Mouse (Mus musculus) midbrain, postnatal 0 days (tissue): ENCODE results near the gene Tnfaip8l2. TPM values are rescaled to one million over a fixed set of nuclear protein-coding genes. Genes with fewer than 3 reads are reported as not detected.
"Not testable (repeated sequence)": the region's sequence is repeated elsewhere in the genome, so short reads cannot be mapped to it uniquely, and the experiment has no call there.

Experiments
- ATAC-seq: fragments of 200-750 bp; cut with Nextera tagmentation; 2 replicates; pipeline ENCODE4 v1.8.0; 2017; ENCODE audit warnings: moderate number of reproducible peaks, mild to moderate bottlenecking, moderate TSS enrichment, moderate library complexity; ENCODE audit not compliant: low FRiP score
- DNase-seq: peaks from one replicate; pipeline ENCODE4 v3.0.0-alpha.2; 2015; ENCODE audit warnings: low spot score
- H3K27ac ChIP-seq: fragments of 300-500 bp; sonication (generic); 2 replicates; pipeline ENCODE4 v1.5.1; 2014; ENCODE audit warnings: low read depth, mild to moderate bottlenecking, low read length, mixed read lengths
- H3K27me3 ChIP-seq: fragments of 300-500 bp; sonication (generic); 2 replicates; pipeline ENCODE4 v1.6.1; 2014; ENCODE audit warnings: low read length, control low read depth, mixed read lengths; ENCODE audit not compliant: insufficient read depth
- H3K36me3 ChIP-seq: fragments of 300-500 bp; sonication (generic); 2 replicates; pipeline ENCODE4 v1.6.1; 2014; ENCODE audit warnings: low read length, control low read depth, mixed read lengths; ENCODE audit not compliant: insufficient read depth
- H3K4me1 ChIP-seq: fragments of 300-500 bp; sonication (generic); 2 replicates; pipeline ENCODE4 v1.6.1; 2014; ENCODE audit warnings: mild to moderate bottlenecking, control low read depth, antibody characterized with exemption, low read length, mixed read lengths; ENCODE audit not compliant: insufficient read depth
- H3K4me2 ChIP-seq: fragments of 300-500 bp; sonication (generic); 2 replicates; pipeline ENCODE4 v1.6.1; 2014; ENCODE audit warnings: low read depth, mild to moderate bottlenecking, low read length, mixed read lengths; ENCODE audit not compliant: poor library complexity, severe bottlenecking
- H3K4me3 ChIP-seq: fragments of 300-500 bp; sonication (generic); 2 replicates; pipeline ENCODE4 v1.5.1; 2014; ENCODE audit warnings: low read depth, mild to moderate bottlenecking, low read length, moderate library complexity
- H3K9ac ChIP-seq: fragments of 300-500 bp; sonication (generic); replicated peaks from 2 replicates; pipeline ENCODE4 v1.6.1; 2014; ENCODE audit warnings: mild to moderate bottlenecking, low read length, moderate library complexity, mixed read lengths; ENCODE audit not compliant: poor library complexity, severe bottlenecking
- H3K9me3 ChIP-seq: fragments of 300-500 bp; sonication (generic); 2 replicates; pipeline ENCODE4 v1.6.1; 2016; ENCODE audit warnings: low read length, control low read depth
- CTCF ChIP-seq: IDR thresholded peaks from 2 replicates; pipeline ENCODE4 v1.5.1; 2016; ENCODE audit warnings: antibody characterized with exemption, mild to moderate bottlenecking
- WGBS: fragments of 180-500 bp; shearing (Covaris S2); extraction: QIAGEN DNeasy Blood & Tissue Kit; methylation state at CpG from one replicate; pipeline ENCODE4 v1.1.7; 2014; 5-methylcytosine and 5-hydroxymethylcytosine counted together
- polyA plus RNA-seq: library from polyadenylated mRNA; unstranded; fragments of >200 nt; fragmentation: Nextera tagmentation; extraction: Ambion mirVana; gene quantifications from 2 replicates; pipeline ENCODE4 v1.2.1, GENCODE M21; 2015
- total RNA-seq: library from RNA; depleted of rRNA; stranded (reverse); fragments of >200 nt; gene quantifications from 2 replicates; pipeline ENCODE4 v1.2.3, GENCODE M21; 2014

Tnfaip8l2 gene
- total and polyA plus RNA-seq, 2 experiments from 2014 or later = 0.93 to 2.8 TPM

DNA sequence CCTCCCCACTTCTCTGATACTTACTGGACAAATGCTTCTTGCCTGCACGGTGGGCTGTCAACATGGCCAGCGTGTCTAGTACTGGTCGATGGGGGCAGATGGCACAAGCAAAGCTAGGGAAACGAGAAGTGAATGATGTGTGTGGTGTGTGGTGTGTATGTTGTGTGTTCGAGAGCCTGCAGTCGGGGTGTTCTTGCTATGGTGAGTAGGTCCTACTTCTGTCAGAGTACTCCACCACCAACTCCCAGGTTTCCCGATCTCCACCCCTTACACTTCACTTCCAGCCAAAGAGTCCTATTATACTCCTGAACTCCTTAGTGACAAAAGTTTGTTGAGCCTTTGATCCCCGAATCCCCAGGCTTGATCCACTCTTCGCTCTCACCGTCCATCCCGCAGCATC is 9.0 kb downstream of the Tnfaip8l2 start:
- H3K27ac ChIP-seq = peak overlapping the region; percentile 60
- 61% methylated on average over 11 of the region's 11 CpGs for WGBS
- peaks cover 13% of the 10 kb centered on the region for H3K36me3 ChIP-seq
- no peak for DNase-seq
- no peak for ATAC-seq
- H3K9ac ChIP-seq = peak overlapping the region; percentile 74
- H3K4me1 ChIP-seq = peaks cover 6% of the 10 kb centered on the region; the same call in 1 of the 2 replicates
- H3K9me3 ChIP-seq = no peaks in the 10 kb centered on the region
- H3K4me3 ChIP-seq = peak overlapping the region; percentile 53
- TF ChIP-seq CTCF = no peak
- no peaks in the 10 kb centered on the region for H3K27me3 ChIP-seq
- peak overlapping the region; percentile 83 for H3K4me2 ChIP-seq

DNA sequence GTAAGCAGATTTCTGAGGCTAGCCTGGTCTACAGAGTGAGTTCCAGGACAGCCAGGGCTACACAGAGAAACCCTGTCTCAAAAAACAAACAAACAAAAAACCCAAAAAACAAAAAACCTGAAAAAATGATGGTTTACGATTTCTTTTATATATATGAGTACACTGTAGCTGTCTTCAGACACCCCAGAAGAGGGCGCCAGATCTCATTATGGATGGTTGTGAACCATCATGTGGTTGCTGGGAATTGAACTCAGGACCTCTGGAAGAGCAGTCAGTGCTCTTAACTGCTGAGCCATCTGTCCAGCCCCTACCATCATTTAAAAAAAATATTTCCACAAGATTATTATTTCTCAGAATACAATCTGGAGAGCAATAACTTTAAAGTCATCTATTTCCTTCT is 9.8 kb downstream of the Tnfaip8l2 start:
- H3K9me3 ChIP-seq, DNase-seq, H3K4me2 ChIP-seq, H3K4me1 ChIP-seq, H3K4me3 ChIP-seq, H3K27me3 ChIP-seq, H3K27ac ChIP-seq, ATAC-seq, H3K9ac ChIP-seq: not testable (repeated sequence)
- peak; percentile 40 for TF ChIP-seq CTCF
- H3K36me3 ChIP-seq = peaks cover 13% of the 10 kb centered on the region
- WGBS = 88% methylated on average over 2 of the region's 2 CpGs

DNA sequence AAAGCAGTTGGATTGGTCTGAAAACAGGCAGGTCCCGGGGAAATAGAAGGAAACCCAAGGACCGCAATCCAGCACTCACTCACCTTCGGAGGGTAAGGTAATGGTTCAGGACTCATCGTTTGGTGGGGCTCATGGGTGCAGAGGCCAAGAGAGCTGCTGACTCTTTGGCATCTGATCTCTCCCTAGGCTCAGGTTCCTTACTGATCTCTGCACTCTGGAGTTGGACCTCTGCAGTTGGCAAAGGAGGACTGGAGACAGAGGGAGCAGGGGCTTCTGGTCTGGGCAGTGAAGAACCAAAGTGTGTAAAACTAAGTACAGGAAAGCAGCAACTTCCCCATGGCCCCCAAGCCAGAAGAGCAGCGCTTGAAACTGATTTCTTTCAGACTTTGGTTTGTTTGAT is 12.1 kb downstream of the Tnfaip8l2 start:
- H3K4me2 ChIP-seq = no peak overlapping the region
- no peak for DNase-seq
- no peak overlapping the region for H3K9ac ChIP-seq
- no peak overlapping the region for H3K27ac ChIP-seq
- 93% methylated on average over 5 of the region's 5 CpGs for WGBS
- no peaks in the 10 kb centered on the region for H3K27me3 ChIP-seq
- ATAC-seq = no peak
- H3K4me1 ChIP-seq = peaks cover 6% of the 10 kb centered on the region; the same call in 1 of the 2 replicates
- TF ChIP-seq CTCF = no peak
- H3K36me3 ChIP-seq = peaks cover 13% of the 10 kb centered on the region
- no peak overlapping the region for H3K4me3 ChIP-seq
- no peaks in the 10 kb centered on the region for H3K9me3 ChIP-seq

DNA sequence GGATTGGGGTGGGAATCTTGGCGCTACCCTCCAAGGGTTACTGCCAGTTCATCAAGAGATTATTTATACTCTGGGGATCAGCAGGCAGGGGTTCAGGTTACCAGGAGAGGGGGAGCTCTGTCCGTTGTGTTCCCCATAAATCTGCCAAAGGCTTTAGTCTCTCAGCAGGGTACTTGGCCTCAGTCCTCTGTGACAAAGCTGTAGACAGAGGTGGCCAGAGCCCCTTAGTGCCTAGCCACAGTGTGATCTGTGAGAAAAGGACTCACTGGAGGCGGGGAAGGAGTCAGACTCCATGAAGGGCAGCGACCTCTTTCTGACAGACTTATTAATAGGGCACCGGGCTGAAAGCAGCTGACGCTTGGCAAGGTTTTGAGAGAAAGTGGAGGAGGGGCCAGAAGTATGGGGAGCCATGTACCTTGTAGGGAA is 12.9 kb downstream of the Tnfaip8l2 start:
- DNase-seq (no peak), ATAC-seq (no peak)
- Histone ChIP-seq H3K4me1 (peaks cover 6% of the 10 kb centered on the region; the same call in 1 of the 2 replicates), H3K4me2 (no peak overlapping the region), H3K9ac (no peak overlapping the region), H3K27ac (no peak overlapping the region), H3K27me3 (no peaks in the 10 kb centered on the region), H3K4me3 (no peak overlapping the region), H3K36me3 (peaks cover 13% of the 10 kb centered on the region), H3K9me3 (no peaks in the 10 kb centered on the region)
- TF ChIP-seq CTCF = no peak
- 41% methylated on average over 6 of the region's 6 CpGs for WGBS

DNA sequence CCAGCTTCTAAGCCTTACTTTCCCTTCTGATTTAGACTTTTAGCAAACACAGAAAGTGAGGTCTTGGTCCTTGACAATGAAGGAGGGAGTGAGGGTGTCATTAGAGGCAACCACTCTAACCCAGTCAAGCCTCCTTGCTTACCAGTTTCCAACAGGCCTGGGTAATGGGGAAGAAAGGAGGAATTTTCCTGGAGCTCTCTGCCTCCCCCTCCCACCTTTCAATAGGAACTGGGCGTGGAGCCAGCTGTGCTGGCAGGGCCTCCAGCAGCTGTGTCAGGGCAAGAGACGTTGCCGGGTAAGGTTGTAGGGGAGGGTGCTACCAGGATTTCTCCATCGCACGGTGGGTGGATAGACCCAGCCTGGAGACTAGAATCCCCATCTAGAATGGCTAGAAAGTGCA is 17.2 kb downstream of the Tnfaip8l2 start:
- Histone ChIP-seq H3K9me3 (no peaks in the 10 kb centered on the region), H3K27ac (no peak overlapping the region), H3K4me2 (no peak overlapping the region), H3K4me1 (no peaks in the 10 kb centered on the region), H3K4me3 (no peak overlapping the region), H3K36me3 (peaks cover 30% of the 10 kb centered on the region), H3K9ac (no peak overlapping the region), H3K27me3 (no peaks in the 10 kb centered on the region)
- ATAC-seq = no peak
- peak; percentile 65 for DNase-seq
- 36% methylated on average over 5 of the region's 5 CpGs for WGBS
- no peak for TF ChIP-seq CTCF

DNA sequence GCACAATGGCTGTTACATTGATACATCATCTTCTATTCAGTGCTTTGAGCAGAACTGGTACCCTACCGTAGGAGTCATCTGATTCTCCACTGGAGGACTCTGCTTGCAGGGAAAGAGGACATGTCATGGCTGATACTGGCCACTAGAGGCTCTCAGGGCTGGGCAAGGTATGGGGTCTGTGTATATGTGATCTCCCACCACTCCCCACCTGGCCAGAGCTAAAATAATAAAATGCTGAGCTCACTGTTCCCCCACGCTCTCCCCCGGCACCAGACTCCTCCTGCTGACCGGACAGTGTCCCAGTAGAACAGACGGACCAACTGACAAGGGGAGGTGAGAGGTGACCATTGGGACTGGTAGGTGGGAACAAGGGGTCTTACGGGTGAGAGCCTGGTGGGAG is 17.9 kb downstream of the Tnfaip8l2 start, which contains the start of gene Tmod4:
TSS of gene Tmod4 (plus strand) at position 231 of the 400 bp plus-strand sequence.
- Histone ChIP-seq H3K27me3 (no peaks in the 10 kb centered on the region), H3K4me3 (no peak within 1 kb of the TSS), H3K9ac (no peak within 1 kb of the TSS), H3K27ac (no peak within 1 kb of the TSS), H3K36me3 (peaks cover 30% of the 10 kb centered on the region), H3K4me2 (no peak within 1 kb of the TSS), H3K9me3 (no peaks in the 10 kb centered on the region), H3K4me1 (no peaks in the 10 kb centered on the region)
- peak; percentile 60 for TF ChIP-seq CTCF
- WGBS = 60% methylated on average over 6 of the region's 6 CpGs
- no peak for DNase-seq
- no peak for ATAC-seq
